7 mouse cellular contexts compared by ENCODE assay signal in the genomic region with DNA sequence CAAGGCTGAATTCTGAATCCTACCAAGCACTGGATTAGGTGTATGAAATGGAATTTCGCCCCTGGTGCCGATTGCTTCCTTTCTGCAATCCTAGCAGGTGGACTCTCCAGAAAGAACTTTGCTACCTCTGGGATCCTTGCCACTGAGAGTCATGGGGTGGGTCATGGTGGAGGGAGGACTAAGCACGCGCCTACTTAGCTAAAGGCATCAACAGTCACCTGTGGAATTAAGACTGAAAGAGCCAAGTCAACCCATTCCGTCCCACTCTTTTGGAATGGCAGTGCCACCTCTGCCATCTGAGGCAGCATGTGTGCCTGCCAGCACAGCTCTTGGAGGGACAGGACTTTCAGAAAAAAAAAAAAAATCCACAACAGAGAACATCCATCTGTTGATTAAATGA. TPM values are rescaled to one million over a fixed set of nuclear protein-coding genes. Genes with fewer than 3 reads are reported as not detected.
DNase-seq lines count a peak whose midpoint lies in the region; ATAC-seq and TF ChIP-seq lines count a peak whose summit lies in the region.

No protein-coding gene starts in this region.

- WGBS in hindbrain, postnatal 0 days, result 13% methylated on average over 5 of the region's 5 CpGs
- 13% methylated on average over 5 of the region's 5 CpGs for WGBS in neural tube, embryonic 13.5 days

- peak overlapping the region; percentile 63 for H3K9ac ChIP-seq in hindbrain, postnatal 0 days (replicated peaks; ENCODE audit: low read length)
- H3K9ac ChIP-seq in neural tube, embryonic 13.5 days, result peak overlapping the region; percentile 77

- TF ChIP-seq CTCF in left cerebral cortex, adult 2 months (IDR thresholded peaks at IDR 0.05), result no peak
- TF ChIP-seq CTCF in embryonic fibroblast, embryonic 13.5 days (IDR thresholded peaks at IDR 0.05; ENCODE audit: borderline replicate concordance, insufficient read depth, low read length), result no peak
- TF ChIP-seq CTCF in hindbrain, postnatal 0 days (IDR thresholded peaks at IDR 0.05; ENCODE audit: low read depth), result no peak

- no peaks in the 10 kb centered on the region for H3K36me3 ChIP-seq in hindbrain, postnatal 0 days (ENCODE audit: insufficient read depth, low read length)
- H3K36me3 ChIP-seq in neural tube, embryonic 13.5 days, result no peaks in the 10 kb centered on the region

- TF ChIP-seq POLR2A in embryonic fibroblast, embryonic 13.5 days (IDR thresholded peaks at IDR 0.05; ENCODE audit: low read depth, low read length), result no peak

- no peaks in the 10 kb centered on the region for H3K9me3 ChIP-seq in hindbrain, postnatal 0 days (ENCODE audit: low read length)
- H3K9me3 ChIP-seq in neural tube, embryonic 13.5 days, result no peaks in the 10 kb centered on the region

- H3K27ac ChIP-seq in left cerebral cortex, adult 2 months, result no peak overlapping the region
- no peak overlapping the region for H3K27ac ChIP-seq in embryonic fibroblast, embryonic 13.5 days (ENCODE audit: insufficient read depth, low read length)
- H3K27ac ChIP-seq in hindbrain, postnatal 0 days, result no peak overlapping the region
- no peak overlapping the region for H3K27ac ChIP-seq in neural tube, embryonic 13.5 days (replicated peaks)

- H3K4me3 ChIP-seq in left cerebral cortex, adult 2 months, result peak overlapping the region; percentile 75
- H3K4me3 ChIP-seq in embryonic fibroblast, embryonic 13.5 days (ENCODE audit: insufficient read depth, low read length), result peak overlapping the region; percentile 59
- H3K4me3 ChIP-seq in hindbrain, postnatal 0 days (ENCODE audit: low read length), result peak overlapping the region; percentile 69
- peak overlapping the region; percentile 66 for H3K4me3 ChIP-seq in neural tube, embryonic 13.5 days

- no peaks in the 10 kb centered on the region for H3K27me3 ChIP-seq in hindbrain, postnatal 0 days (ENCODE audit: insufficient read depth, low read length)
- H3K27me3 ChIP-seq in neural tube, embryonic 13.5 days, result peaks cover 46% of the 10 kb centered on the region

- intact Hi-C loops in left cerebral cortex, adult 2 months (cut with DNase I), result loop anchor here (5.0 to 10.0 kb wide), 6 partner anchors 77 to 675 kb away; no protein-coding TSS in a partner anchor
- intact Hi-C loops in left cerebral cortex, postnatal 36 days (cut with DNase I), result loop anchor here (5.0 to 10.0 kb wide), 5 partner anchors 72 to 675 kb away; no protein-coding TSS in a partner anchor

- H3K4me1 ChIP-seq in embryonic fibroblast, embryonic 13.5 days (ENCODE audit: control insufficient read depth, insufficient read depth, low read length), result no peaks in the 10 kb centered on the region; the same call in 1 of the 2 replicates
- peaks cover 5% of the 10 kb centered on the region; the same call in 1 of the 2 replicates for H3K4me1 ChIP-seq in hindbrain, postnatal 0 days (ENCODE audit: insufficient read depth, low read length)
- H3K4me1 ChIP-seq in neural tube, embryonic 13.5 days (replicated peaks), result peaks cover 67% of the 10 kb centered on the region

- no peak for ATAC-seq in hindbrain, postnatal 0 days
- no peak for ATAC-seq in neural tube, embryonic 13.5 days (ENCODE audit: low read depth)
- no peak for ATAC-seq in megakaryocyte-erythroid progenitor cell, adult 5-6 weeks (replicated peaks; ENCODE audit: low FRiP score, low TSS enrichment, poor library complexity, severe bottlenecking)

- peak overlapping the region; percentile 75 for H3K4me2 ChIP-seq in hindbrain, postnatal 0 days (ENCODE audit: low read depth, low read length)
- H3K4me2 ChIP-seq in neural tube, embryonic 13.5 days, result peak overlapping the region; percentile 74

- DNase-seq in left cerebral cortex, adult 2 months (ENCODE audit: extremely low spot score in 1 of 2, low spot score in 2 of 2), result no peak
- DNase-seq in left cerebral cortex, postnatal 36 days (ENCODE audit: low spot score in 2 of 2), result no peak
- peak; percentile 21 for DNase-seq in hindbrain, postnatal 0 days (ENCODE audit: low spot score)
- no peak for DNase-seq in layer of hippocampus, adult 18-20 months (ENCODE audit: low spot score in 2 of 2)

RNA-seq across cellular contexts. Expression of a gene that starts 4.1 kb away (rescaled TPM):
- total RNA-seq in left cerebral cortex, adult 2 months (2021), result 10 to 100 TPM; 59.8 to 62.6 TPM
- 10 to 100 TPM; 61.2 to 65.2 TPM for total RNA-seq in left cerebral cortex, postnatal 36 days (2021)
- polyA plus RNA-seq in embryonic fibroblast, embryonic 13.5 days (2011; ENCODE audit: insufficient read length, low read depth, missing spikeins), result 0.97 and 1.2 TPM in 2 replicates
- 34.9 and 40.6 TPM in 2 replicates for total RNA-seq in hindbrain, postnatal 0 days (2014; rRNA removed)
- polyA plus RNA-seq in hindbrain, postnatal 0 days (2015; fragmentation: Nextera tagmentation; extraction: Ambion mirVana), result 44.5 and 44.9 TPM in 2 replicates
- 25.9 and 26.8 TPM in 2 replicates for polyA plus RNA-seq in neural tube, embryonic 13.5 days (2015; fragmentation: Nextera tagmentation; extraction: Ambion mirVana)
- total RNA-seq in megakaryocyte-erythroid progenitor cell, adult 5-6 weeks (2014; fragmentation: Nextera tagmentation), result not detected in 2 replicates
- not detected in 2 replicates for total RNA-seq in megakaryocyte-erythroid progenitor cell, adult 5-6 weeks (2017)
- 10 to 100 TPM; 45.7 to 54.8 TPM for total RNA-seq in layer of hippocampus, adult 18-20 months (2021)

Comparison
In these comparisons a context has a peak if more than half of its experiments do, and no peak if none do; other contexts are left out.
1. RNA of a gene that starts 4.1 kb away (total RNA-seq): 61.2 to 65.2 TPM in left cerebral cortex, postnatal 36 days, 59.8 to 62.6 TPM in left cerebral cortex, adult 2 months, 45.7 to 54.8 TPM in layer of hippocampus, adult 18-20 months and 34.9 to 40.6 TPM in hindbrain, postnatal 0 days; not detected in megakaryocyte-erythroid progenitor cell, adult 5-6 weeks; every median in the first group is over 10 times any median in the second.
2. Peak in every context shown above with its lines, with median percentiles within 50 percentile points of each other: H3K4me3 ChIP-seq.